Mouse (Mus musculus) spleen, postnatal 36 days (tissue): ENCODE measurements around the gene Prss27.

Source experiments
- DNase-seq, 2 experiments: peaks; one replicate each; pipeline ENCODE4 v3.0.0; 2022; ENCODE audit warnings: low spot score in 2 of 2, mixed read lengths in 1 of 2

Prss27 gene

DNA sequence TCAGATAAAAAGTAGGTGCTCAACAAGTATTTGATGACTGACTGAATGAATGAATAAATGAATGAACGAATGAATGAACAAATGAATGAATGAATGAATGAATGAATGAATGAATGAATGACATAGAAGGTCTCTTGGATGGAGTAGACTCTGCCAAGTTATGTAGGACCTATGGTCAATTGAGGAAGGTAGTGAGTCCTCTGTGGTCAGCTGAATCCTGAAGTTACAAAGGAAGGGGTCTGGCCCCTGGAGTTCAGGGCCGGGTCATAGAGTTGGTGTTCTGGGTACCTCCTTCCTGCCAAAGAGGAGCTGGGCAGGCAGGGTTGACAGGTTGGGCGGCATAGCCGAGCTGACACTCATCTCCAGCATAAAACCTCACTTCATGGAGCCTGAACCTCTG is at the start of gene Prss27:
TSS of gene Prss27 (plus strand) at position 301 of the 400 bp plus-strand sequence.
- no peak for DNase-seq

DNA sequence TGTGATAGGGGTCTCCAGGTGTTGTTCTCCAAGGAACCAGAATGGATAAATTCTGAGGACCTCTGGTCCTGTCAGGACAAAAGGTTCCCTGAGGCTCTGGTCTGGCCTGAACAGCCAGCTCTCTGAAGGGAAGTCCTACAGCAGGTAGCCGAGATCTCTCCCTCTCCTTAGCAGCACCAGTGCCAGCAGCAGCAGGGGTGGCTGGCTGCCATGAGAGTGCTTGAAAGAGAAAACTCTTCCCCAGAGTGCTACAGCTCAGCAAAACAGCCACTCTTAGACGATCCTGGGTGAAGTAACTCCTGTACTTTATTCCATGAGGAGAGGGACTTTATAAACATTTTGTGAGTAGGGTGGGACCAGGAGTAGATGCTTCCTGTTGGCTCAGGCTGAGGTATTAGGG is 48.1 kb upstream of the Prss27 start:
- DNase-seq = no peak

- no peak for DNase-seq
Observed at GRCm38 (mm10) chr17:23992789-23993553, 45.0 kb upstream of the Prss27 start.

DNA sequence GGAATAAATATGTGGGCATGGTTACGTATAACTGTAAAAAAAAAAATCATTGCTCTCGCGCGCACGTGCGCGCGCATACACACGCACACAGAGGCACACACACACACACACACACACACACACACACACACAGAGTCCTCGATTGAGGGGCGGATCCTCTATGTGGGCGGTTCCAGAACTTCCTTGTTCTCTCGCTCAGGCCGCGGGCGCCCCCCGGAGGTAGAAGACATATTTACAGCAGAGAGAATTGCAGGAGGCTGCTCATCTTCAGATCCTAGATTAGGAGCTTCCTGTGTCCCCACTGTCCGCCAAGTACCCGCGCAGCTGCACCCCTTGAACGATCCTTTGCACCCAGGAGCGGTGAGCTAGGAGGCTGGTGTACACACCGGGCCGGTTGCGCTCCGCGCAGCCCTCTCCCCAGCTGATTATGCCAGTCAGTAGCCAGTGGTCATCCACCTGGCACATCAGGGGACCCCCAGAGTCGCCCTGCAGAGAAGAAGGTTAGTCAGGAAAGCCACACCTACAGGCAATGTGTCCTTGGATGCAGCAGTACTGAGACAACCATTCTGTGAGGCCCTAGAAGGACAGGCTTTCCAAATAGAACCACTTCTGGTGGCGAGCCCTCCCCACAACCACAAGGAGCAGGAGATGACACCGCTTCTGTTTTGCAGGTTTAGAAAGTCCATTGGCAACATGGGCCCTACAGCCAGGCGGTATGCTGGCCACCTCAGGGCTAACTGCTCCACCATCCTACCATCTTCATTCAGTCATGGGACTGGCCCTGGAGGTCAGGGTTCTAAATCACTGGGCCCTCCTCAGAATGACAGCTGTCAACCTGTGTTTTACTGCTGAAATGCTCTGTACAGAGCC is 44.1 kb upstream of the Prss27 start:
- DNase-seq = peak; percentile 78 to 86

DNA sequence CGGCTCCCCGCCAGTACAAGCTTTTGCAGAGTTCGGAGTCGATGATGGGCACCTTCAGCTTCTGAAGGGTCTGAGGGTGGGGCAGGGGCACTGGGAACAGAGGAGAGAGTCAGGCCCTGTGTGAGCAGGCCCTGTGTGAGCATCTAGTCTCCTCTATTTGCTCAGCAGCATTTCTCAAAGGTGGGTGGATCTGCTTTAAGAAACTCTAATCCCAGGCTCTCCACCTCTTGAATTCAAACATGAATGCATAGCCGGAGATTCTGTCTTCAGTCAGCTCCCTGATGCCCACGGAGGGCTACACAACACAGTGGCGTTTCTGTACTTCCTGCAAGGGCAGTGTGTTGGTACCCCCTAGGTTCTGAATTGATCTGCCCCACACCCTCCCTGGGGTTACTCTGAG is 43.3 kb upstream of the Prss27 start:
- DNase-seq = no peak

- no peak for DNase-seq
Observed at GRCm38 (mm10) chr17:23995421-23995820, 42.5 kb upstream of the Prss27 start.

DNA sequence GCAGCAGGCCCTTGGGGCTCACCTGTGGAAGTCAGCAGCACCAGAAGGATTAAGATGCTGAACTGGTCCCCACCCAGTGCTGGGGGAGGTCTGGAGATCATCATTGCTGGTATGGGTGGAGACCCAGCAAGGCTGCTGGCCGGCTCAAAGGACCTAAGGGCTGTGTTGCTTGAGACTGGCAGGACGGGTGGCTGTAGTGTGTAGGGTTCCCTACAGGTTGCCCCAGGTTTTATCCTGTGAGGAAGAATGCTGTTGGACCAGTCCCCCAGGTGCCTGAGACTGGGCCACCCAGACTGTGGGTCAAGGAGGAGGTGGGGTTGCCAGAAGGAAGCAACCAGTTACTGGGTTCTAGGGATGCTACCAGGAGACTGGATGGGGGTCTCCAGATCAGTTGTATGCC is 40.0 kb upstream of the Prss27 start, which contains the start of gene Prss22:
TSS of gene Prss22 (minus strand) at position 200 of the 400 bp plus-strand sequence.
- no peak for DNase-seq

DNA sequence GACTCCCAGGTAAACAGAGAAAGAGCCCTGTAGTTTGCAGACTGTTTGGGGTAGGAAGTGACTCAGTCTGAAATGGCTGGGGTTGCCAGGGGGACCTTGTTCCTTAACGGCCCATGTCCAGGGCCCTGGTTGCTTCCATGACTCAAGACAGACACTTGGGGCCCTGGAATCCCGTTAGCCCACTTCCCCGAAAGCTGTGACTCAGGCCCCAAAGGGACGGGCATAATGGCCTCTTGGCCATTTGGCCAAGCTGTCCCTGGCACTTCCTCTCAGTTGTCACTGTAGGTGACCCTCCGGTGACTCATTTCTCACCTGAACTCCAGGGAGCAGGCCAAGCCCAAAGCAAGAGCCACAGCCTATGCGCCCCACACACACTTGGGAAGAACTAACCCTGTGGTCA is 39.6 kb upstream of the Prss27 start:
- no peak for DNase-seq

DNA sequence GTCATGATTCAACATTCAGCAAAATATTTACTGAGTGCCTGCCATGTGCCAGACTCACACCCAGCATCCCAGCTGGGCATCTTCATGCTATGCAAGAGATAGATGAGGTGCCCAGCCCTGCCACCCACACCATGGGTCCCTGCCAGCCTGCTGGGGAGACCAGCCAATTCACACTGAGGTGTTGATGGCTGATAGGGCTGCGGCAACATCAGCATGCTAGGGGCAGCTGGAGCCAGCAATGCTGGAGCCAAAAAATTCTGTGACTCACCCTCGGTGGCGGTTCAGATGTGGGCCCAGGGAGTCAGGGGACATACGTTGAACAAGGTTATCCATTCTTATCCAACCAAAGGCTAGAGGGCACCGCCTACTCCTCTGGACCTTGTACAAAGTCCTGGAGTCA is 37.5 kb upstream of the Prss27 start:
- DNase-seq = no peak

GRCm38 (mm10) chr17:24004071-24004665 is 33.8 kb upstream of the Prss27 start:
- DNase-seq = no peak

- no peak for DNase-seq
Observed at GRCm38 (mm10) chr17:24005049-24005448, 32.9 kb upstream of the Prss27 start.

- DNase-seq = peak in 1 of 2 experiments; percentile 18
Observed at GRCm38 (mm10) chr17:24006930-24007329, 31.0 kb upstream of the Prss27 start.

GRCm38 (mm10) chr17:24007391-24007790 is 30.6 kb upstream of the Prss27 start:
- peak; percentile 15 to 27 for DNase-seq

GRCm38 (mm10) chr17:24008105-24008504 is 29.8 kb upstream of the Prss27 start:
- no peak for DNase-seq

DNA sequence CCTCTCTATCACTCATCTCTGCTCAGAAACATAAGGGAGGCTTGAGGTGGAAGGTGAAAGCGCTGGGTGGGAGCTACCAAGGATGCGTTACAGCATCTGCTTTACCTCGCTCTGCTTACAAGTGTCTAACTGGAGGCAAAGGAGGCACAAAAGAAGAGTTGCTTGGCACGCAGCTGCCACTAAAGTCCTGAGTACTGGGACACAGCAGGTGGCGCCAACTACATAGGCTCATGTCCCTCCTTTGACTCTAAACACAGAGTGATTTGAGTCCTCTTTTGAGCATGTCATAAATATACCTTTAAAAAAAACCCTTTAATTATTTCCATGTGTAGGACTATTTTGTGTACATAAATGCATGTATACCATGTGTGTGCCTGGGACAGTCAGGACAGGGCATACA is 28.3 kb upstream of the Prss27 start:
- DNase-seq = no peak

GRCm38 (mm10) chr17:24012921-24013320 is 25.0 kb upstream of the Prss27 start:
- no peak for DNase-seq

- DNase-seq = no peak
Observed at GRCm38 (mm10) chr17:24014433-24014965, 23.4 kb upstream of the Prss27 start.

- no peak for DNase-seq
Observed at GRCm38 (mm10) chr17:24015727-24016126, 22.2 kb upstream of the Prss27 start.

GRCm38 (mm10) chr17:24020696-24021095 is 17.2 kb upstream of the Prss27 start:
- DNase-seq = no peak

- DNase-seq = peak; percentile 42 to 64
Observed at GRCm38 (mm10) chr17:24021375-24022199, 16.4 kb upstream of the Prss27 start.

GRCm38 (mm10) chr17:24029477-24029876 is 8.5 kb upstream of the Prss27 start:
- no peak for DNase-seq
